Mouse (Mus musculus) lung, adult 2 months (tissue): ENCODE data around the gene Nt5dc3.

Source experiments
- CTCF ChIP-seq: fragments of 200-500 bp; IDR thresholded peaks from 2 replicates; pipeline ENCODE4 v1.5.1; 2011; ENCODE audit warnings: mild to moderate bottlenecking, low read length, control low read depth; ENCODE audit not compliant: insufficient read depth
- POLR2A ChIP-seq: fragments of 200-500 bp; IDR thresholded peaks from 2 replicates; pipeline ENCODE4 v1.6.1; 2011; ENCODE audit warnings: low read depth, mild to moderate bottlenecking, control low read depth, low read length, borderline replicate concordance; ENCODE audit errors: extremely low read depth

DNA sequence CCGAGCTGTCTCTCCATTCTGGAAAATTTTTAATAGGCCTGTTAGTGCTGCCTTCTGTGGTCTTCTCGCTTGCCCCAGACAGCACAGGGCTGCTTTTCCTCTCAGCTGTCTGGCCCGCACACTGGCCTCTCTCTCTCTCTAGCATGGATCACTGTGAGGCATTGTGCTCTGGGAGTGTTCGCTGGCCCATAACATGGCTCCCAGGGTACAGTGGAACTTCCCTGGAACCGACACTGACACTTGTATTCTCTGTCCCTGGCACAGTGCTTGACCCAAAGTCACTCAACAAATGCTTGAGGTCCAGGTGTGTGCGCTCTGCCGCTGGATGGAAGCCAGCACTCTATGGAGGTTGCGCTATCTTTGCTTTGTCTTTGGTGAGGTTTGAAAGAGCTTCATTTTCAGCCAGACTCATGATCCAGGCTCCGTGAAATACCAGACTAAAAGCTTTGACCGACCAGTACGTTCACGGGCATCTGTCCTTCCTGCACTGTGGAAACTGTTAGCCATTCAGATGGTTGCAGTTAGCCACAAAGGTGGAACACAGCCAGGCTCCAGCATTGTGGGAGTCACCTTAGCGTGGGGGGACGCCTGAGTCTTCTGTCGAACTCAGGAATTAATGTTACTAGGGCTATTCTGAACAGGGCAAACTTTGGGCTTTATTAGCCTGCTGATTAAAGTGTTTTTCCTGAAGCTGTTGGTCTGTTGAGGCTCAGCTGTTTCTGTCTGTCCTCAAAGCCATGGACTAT, 29.4 kb downstream of the Nt5dc3 start:
- TF ChIP-seq POLR2A (no peak), CTCF (no peak)
